Mouse (Mus musculus): ENCODE results near the gene Vps37c.

- no peak for TF ChIP-seq CTCF (IDR thresholded peaks at IDR 0.05; ENCODE audit: low read depth)
- no peak for TF ChIP-seq EP300 (IDR thresholded peaks at IDR 0.05; ENCODE audit: low read depth)
Measured at GRCm38 (mm10) chr19:10692361-10692760, 3.8 kb downstream of the Vps37c start.

Measured in heart, postnatal 0 days (tissue).